Mouse (Mus musculus) heart, postnatal 0 days (tissue): ENCODE measurements at regions not wholly inside any gene's neighbourhood (a gene's known extent, or its start where the extent isn't known, plus 50 kb on each side); places are given as distances from the start of the nearest gene placed in this dataset.

Source experiments
- CTCF ChIP-seq: IDR thresholded peaks from 2 replicates; pipeline ENCODE4 v1.5.1; 2016; ENCODE audit warnings: antibody characterized with exemption, control low read depth, low read depth
- EP300 ChIP-seq: IDR thresholded peaks from 2 replicates; pipeline ENCODE4 v1.6.1; 2016; ENCODE audit warnings: antibody characterized with exemption, low read depth

DNA sequence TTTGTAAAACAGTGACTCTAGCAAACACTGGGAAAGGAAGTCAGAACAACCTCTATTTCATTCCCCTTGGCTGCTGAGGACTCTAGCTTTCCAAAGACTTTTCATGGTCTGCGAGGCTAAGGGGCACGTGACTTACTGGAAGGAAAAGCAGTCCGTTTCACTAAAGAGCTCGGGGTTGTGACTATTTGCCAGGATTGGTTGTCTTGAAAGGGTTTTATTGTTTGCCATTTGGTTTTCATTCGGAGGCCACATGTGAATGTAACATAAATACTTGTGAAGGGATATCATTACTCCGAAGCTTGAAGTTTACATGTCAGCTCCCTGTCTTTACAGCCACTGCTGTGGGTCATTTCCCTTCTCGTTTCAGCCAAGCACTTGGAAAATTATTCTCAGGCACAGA is 217.1 kb downstream of the Gm765 start:
- no peak for TF ChIP-seq EP300
- no peak for TF ChIP-seq CTCF
